Mouse (Mus musculus) cerebellum, postnatal 36 days (tissue): Measurements from ENCODE around the gene Zbtb7a.
"Not testable (repeated sequence)": the region's sequence is repeated elsewhere in the genome, so short reads cannot be mapped to it uniquely, and the experiment has no call there.

Experiments used
- DNase-seq, 2 experiments: peaks; one replicate each; pipeline ENCODE4 v3.0.0; 2021 to 2022; ENCODE audit warnings: mixed read lengths in 2 of 2

Zbtb7a gene

GRCm38 (mm10) chr10:81169411-81169900 lies 34.4 kb downstream of the Zbtb7a start:
- peak in 1 of 2 experiments; percentile 35 for DNase-seq

GRCm38 (mm10) chr10:81173132-81173531 lies 38.1 kb downstream of the Zbtb7a start:
- peak; percentile 86 for DNase-seq

- peak; percentile 93 to 97 for DNase-seq
Measured at GRCm38 (mm10) chr10:81174617-81175344, 39.8 kb downstream of the Zbtb7a start.

GRCm38 (mm10) chr10:81175345-81175701 lies 40.3 kb downstream of the Zbtb7a start:
- not testable (repeated sequence) for DNase-seq

GRCm38 (mm10) chr10:81175936-81176465 lies 41.0 kb downstream of the Zbtb7a start:
- DNase-seq: no peak

- peak; percentile 100 for DNase-seq
Measured at GRCm38 (mm10) chr10:81176466-81177271, 41.6 kb downstream of the Zbtb7a start, which contains the start of gene Eef2. Gene Eef2 (plus strand): TSS chr10:81176631.

- peak; percentile 52 to 54 for DNase-seq
Measured at GRCm38 (mm10) chr10:81177491-81177925, 42.5 kb downstream of the Zbtb7a start.

- peak in 1 of 2 experiments; percentile 27 for DNase-seq
Measured at GRCm38 (mm10) chr10:81177958-81178712, 43.1 kb downstream of the Zbtb7a start.

- DNase-seq: no peak
Measured at GRCm38 (mm10) chr10:81178927-81179326, 43.9 kb downstream of the Zbtb7a start.

- no peak for DNase-seq
Measured at GRCm38 (mm10) chr10:81179451-81180342, 44.7 kb downstream of the Zbtb7a start.

GRCm38 (mm10) chr10:81180946-81181345 lies 45.9 kb downstream of the Zbtb7a start:
- DNase-seq: no peak

GRCm38 (mm10) chr10:81181860-81182259 lies 46.8 kb downstream of the Zbtb7a start:
- DNase-seq: peak in 1 of 2 experiments; percentile 31

- peak; percentile 94 to 96 for DNase-seq
Measured at GRCm38 (mm10) chr10:81182336-81183333, 47.6 kb downstream of the Zbtb7a start, which contains the start of gene Dapk3. Gene Dapk3 (plus strand): TSS chr10:81183005.

GRCm38 (mm10) chr10:81183805-81184204 lies 48.8 kb downstream of the Zbtb7a start, which contains the start of gene 4930442H23Rik:
Gene 4930442H23Rik (minus strand): TSS chr10:81183849.
- DNase-seq: no peak

GRCm38 (mm10) chr10:81184765-81185164 lies 49.7 kb downstream of the Zbtb7a start:
- no peak for DNase-seq

- no peak for DNase-seq
Measured at GRCm38 (mm10) chr10:81187161-81187560, 52.1 kb downstream of the Zbtb7a start.

GRCm38 (mm10) chr10:81189821-81190220 lies 54.8 kb downstream of the Zbtb7a start:
- no peak for DNase-seq

- peak in 1 of 2 experiments; percentile 40 for DNase-seq
Measured at GRCm38 (mm10) chr10:81190236-81190911, 55.4 kb downstream of the Zbtb7a start.

GRCm38 (mm10) chr10:81190912-81191321 lies 55.9 kb downstream of the Zbtb7a start:
- DNase-seq: no peak
